Mouse (Mus musculus): Measurements from ENCODE around the gene Tlk1.
"Not testable (repeated sequence)": the region's sequence is repeated elsewhere in the genome, so short reads cannot be mapped to it uniquely, and the experiment has no call there.

Tlk1 gene

DNA sequence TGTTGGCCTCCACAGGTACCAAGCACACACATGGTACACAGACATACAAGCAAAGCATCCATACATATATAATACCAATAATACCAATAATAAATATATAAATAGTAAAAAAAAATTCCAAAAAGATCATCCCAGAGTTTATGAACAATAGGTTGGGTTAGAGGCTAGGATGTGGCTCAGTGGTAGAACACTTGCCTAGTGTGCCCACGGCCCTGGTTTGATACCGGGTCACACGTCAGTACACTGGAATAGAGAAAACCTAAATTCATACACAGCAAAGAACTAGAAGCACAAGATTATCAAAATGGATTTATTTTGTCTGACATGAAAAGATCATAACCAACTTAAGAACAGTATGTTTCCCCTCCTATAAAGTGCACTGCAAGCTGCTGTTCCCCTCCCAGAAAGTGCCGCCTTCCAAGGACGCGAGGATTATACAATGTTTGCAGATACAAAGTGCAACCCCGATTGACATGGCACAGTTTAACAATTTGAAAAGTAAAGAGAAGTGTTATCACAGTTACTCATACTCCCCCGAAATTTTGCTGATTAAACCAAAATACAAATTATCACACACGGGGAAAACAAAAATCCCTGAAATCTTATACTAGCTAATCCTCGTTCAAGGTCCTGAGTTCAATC lies 6.3 kb upstream of the Tlk1 start:
- DNase-seq: no peak

DNA sequence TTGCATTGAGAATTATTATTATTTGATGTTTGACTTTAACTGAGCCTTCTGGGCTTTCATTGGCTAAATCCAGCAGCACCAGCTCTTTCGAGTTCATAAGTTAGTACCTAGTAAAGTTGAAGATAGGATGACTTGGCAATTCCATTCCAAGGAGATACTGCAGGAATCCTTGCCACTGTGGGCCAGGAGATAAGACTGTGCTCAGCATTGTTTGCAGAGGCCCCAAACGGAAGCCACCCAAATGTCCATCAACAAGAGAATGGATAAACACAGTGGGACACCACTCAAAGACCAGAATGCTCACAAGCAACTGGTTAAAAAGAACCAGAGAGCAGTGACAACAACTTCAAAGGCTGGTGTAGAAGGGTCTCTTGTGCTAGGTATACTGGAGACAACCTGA lies 5.2 kb upstream of the Tlk1 start:
- no peak for DNase-seq

GRCm38 (mm10) chr2:70829946-70830610 lies 4.5 kb upstream of the Tlk1 start:
- DNase-seq: peak; percentile 36

- no peak for DNase-seq
Measured at GRCm38 (mm10) chr2:70827780-70828179, 2.3 kb upstream of the Tlk1 start.

DNA sequence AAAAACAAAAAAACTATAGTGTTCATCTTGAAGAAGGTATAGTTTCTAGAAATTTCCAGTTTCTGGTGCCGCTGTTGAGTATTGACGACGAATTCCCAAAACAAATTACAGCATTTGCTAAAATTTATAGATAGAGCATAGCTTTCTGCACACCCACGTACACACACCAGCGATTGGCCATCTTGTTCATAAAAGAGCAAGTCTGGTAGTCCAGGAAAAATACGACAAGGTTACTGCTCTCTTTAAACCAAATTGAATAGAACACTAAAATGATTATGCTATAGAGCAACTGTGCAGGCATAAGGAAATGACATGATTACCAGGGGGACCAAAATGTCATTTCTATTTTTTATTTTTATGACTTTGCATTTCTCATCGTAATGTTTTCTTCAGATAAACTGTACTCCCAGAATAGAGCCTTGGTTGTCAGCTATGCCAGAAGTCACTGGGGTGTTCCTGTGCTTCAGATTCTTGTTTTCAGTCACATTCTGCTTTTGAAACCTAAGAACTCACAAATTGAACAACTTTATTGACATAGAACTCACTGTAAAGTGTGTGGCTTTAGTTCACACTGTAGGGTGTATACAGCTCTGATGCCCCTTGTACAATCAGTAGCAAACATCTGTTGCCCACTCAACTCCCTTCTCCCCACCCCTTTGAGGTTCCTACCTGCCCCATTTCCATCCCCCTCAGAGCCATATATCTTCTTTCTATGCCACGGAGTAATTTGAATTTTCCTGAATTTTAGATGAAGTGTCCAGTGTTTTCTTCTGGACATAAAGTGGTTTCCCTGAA lies 1.1 kb upstream of the Tlk1 start:
- DNase-seq: no peak

DNA sequence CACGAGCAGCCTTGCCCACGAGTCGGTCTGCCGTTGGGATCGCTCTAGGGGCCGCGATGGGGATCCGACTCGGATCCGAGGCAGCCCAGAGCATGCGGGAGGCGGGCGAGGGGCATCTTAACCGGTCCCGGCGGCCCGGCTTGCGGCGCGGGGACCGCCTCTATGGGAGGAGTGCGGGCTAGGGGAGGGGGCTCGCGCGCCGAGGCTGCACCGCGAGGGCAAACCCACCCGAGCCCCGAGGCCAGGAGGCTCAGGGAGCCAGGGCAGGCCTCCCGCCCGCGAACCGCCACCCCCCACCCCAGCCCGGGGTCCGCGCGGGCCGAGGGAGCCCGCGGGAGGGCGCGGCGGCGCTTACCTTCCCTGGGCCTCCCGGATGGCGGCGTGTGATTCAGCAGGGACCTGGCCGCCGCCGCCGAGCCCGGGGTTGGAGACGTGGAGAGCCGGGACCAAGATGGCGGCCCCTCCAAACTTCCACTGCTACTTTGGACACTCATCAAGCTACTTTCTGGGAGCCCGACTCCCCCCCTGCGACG lies 624 bp downstream of the Tlk1 start:
- peak; percentile 86 for DNase-seq

GRCm38 (mm10) chr2:70823926-70824800 lies 1.4 kb downstream of the Tlk1 start:
- DNase-seq: no peak

- DNase-seq: no peak
Measured at GRCm38 (mm10) chr2:70823434-70823833, 2.1 kb downstream of the Tlk1 start.

DNA sequence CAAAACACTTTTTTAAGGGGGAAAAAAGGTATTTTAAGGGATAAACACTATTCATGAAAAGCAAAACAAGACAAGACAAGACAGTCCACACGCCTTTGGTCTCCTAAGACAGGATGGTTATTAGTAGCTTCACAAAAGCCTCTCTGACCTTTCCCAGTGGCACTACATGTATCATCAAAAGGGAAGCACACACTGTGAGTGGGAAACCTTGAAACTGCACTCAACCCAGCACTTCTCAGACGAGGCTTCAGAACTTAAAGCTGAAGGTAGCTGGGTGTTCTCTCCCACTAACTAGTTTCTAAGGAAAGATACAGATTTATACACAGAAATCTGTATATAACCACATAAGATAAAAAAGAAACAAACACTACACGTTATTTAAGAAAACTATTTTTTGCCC lies 8.6 kb downstream of the Tlk1 start:
- DNase-seq: no peak

- no peak for DNase-seq
Measured at GRCm38 (mm10) chr2:70816016-70816415, 9.5 kb downstream of the Tlk1 start.

DNA sequence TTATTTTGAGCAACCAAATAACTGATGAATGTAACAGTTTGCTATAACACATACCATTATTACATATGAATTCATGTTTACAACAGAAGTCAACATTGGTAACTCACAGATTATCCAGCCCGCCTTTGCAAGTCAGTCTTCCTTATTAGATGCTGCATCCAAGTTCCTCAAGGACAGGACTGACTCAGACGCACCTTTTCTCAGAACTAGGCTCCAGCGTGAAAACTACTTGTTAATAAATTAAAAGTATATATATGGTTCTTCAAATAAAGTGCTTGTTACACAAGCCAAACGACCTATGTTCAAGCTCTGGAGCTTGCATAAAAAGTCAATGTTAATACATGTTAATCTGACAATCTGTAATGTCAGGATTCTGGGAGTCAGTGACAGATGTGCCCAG lies 11.9 kb downstream of the Tlk1 start:
- no peak for DNase-seq

DNA sequence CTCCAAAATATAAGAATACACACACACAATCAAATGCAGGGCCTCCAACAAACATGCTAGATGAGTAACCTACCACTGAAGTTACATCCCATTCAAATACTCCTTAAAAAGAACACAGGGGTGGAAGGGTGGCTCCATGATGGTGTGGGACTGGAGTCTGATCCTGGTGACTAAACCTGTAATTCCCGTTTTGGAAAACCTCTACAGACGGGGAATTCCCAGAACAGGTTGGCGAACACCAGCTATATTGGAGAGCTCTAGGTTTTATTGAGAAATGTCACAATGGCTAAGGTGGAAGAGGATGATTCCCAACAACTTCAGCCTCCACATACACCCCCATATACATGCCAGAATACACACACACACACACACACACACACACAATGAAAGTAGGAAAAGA lies 14.1 kb downstream of the Tlk1 start:
- no peak for DNase-seq

DNA sequence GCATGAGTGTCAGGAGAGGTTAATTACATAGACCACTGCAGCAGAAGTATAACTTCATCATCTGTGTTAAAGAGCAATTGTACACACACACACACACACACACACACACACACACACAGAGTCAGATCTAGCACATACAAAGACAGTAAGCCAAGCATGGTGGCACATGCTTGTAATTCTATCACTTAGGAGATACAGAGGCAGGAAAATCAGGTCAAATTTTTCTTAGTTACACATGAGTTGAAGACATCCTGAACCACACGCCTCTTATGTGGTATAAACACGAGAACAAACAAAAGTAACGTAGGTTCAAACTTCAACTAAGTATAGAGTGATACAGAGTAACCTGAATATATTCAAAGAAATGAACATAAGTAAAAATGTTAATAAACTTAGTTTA lies 15.6 kb downstream of the Tlk1 start:
- DNase-seq: peak; percentile 40

DNA sequence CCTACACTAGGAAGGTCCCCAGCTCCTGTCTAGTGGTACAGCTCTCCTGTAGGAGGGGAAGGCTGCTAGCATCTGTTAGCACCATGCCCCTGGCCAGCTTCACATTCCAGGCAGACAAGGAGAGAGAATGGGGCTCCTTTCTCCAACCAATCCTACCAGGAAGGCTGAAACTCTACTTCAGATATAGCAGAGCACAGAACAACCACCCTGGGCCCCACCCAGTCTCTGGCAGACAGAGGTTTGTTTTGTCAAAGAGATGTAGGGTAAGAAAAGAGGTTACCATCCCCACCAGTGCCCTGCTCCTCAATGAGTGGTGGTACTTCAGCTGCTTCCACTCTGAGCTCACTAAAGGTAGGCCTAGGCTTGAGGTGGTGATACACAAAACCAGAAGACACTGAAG lies 16.8 kb downstream of the Tlk1 start:
- DNase-seq: peak; percentile 66

DNA sequence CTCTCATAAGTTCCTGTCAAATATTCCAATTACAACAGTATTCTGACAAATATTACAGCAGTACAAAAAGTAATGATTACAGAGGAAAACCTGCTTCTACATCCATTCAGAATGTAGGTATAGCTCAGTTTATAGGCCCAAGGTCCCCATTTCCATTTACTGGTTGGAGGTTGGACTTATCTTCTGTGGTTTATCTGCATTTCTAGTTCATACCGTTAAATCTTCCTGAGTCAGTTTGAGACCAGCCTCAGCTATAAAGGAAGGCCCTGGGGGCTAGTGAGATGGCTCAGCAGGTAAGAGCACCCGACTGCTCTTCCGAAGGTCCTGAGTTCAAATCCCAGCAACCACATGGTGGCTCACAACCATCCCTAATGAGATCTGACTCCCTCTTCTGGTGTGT lies 17.9 kb downstream of the Tlk1 start:
- DNase-seq: not testable (repeated sequence)

- DNase-seq: no peak
Measured at GRCm38 (mm10) chr2:70806020-70806419, 19.5 kb downstream of the Tlk1 start.

DNA sequence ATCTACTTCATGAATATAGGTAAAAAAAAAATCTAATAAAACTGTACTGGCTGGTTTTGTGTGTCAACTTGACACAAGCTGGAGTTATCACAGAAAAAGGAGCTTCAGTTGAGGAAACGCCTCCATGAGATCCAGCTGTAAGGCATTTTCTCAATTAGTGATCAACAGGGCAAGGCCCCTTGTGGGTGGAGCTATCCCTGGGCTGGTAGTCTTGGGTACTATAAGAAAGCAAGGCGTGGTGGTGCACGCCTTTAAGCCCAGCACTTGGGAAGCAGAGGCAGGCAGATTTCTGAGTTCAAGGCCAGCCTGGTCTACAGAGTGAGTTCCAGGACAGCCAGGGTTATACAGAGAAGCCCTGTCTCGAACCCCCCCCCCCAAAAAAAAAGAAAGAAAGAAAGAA lies 21.8 kb downstream of the Tlk1 start:
- DNase-seq: not testable (repeated sequence)

DNA sequence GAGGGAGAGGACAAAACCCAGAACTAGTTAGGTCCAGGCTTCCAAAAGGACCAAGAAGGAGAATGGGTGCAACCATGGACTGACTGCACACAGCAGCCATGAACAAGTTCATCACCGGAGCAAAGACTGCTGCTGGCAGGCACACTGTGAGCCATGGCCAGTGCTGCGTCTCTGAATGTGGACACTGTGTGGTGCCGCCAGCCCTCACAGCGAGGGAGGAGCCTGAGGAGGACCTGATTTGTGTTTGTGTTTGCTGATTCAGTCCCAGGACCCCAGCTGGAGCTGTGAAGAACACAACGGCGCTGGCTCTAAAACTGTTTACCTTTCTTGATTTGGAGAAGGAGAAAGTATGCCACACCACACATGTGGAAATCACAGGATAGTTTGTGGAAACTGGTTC lies 22.9 kb downstream of the Tlk1 start:
- DNase-seq: no peak

- no peak for DNase-seq
Measured at GRCm38 (mm10) chr2:70801543-70801942, 24.0 kb downstream of the Tlk1 start.

- DNase-seq: no peak
Measured at GRCm38 (mm10) chr2:70800396-70800795, 25.1 kb downstream of the Tlk1 start.

- DNase-seq: no peak
Measured at GRCm38 (mm10) chr2:70793276-70793675, 32.3 kb downstream of the Tlk1 start.

DNA sequence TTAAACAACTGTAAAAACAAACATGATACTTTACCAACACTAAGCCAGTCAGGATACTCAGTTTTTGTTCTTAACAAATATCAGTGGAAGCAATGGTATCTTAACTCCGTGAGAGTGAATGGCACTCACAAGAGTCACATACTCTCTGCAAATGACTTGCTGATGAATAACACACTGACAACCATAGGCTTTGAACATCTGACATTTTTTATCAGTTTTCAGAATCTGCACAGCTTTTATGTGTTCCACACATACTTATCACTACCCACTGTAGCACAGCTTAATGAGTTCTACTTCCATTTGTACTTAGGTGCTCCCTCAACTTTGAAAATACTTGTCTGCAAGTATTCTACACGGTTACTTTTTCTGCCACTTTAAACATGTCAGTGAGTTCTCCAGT lies 35.3 kb downstream of the Tlk1 start:
- no peak for DNase-seq

DNA sequence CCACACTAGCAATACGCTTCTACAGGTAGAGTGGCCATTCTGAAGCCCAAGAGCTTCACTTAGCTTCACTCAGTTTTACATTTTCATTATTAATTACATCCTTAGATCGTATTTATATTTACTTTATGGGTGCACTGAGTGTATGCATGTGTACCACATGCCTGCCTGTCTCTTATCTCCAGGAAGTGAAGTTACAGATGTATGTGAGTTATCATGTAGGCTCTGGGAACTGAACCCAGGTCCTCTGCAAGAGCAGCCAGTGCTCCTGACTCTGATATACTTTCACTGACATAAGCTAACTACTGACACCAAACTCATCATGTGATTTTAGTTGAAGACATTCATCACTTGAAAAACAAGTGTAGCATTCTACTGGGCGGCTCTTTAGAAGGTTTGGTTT lies 36.2 kb downstream of the Tlk1 start:
- DNase-seq: no peak

Data from thymus, postnatal 4 days (tissue).